Mouse (Mus musculus) cerebellum, postnatal 4 days (tissue): ENCODE measurements around the gene Phc2.
A peak's percentile ranks its signal among the peaks of the same experiment; 100 is the strongest.

Experiments used
- DNase-seq, 2 experiments: peaks; one replicate each; pipeline ENCODE4 v3.0.0; 2022; ENCODE audit warnings: low spot score in 2 of 2, mixed read lengths in 1 of 2

The Phc2 gene

DNA sequence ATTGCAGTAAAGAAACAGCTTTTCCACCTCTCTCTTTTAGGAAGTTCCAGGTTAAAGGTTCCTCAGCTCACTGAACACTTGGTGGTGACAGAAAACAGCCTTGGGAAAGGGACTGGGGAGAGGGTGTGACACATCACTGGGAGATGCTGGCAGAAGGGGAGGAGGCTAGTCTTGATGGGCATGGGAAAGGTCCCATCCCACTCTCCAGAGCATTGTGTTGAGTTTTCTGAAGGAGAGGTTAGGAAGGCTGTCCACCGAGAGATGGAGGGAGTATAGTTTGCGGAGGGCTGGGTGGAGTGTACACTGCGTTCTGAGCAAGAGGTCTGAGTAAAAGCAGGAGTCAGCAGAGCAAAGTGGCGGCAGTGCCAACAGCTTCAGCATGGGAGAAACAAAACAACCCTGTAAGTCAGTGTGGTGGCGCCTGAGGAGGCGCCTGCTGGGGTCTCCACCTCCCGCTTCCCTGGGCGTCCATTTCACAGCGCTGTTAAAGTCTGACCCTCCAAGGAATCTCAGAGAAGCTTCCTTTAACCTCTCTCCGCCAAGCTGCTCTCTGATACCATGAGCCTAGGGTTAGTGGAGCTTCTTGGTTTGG is 88.0 kb downstream of the Phc2 start:
- no peak for DNase-seq

DNA sequence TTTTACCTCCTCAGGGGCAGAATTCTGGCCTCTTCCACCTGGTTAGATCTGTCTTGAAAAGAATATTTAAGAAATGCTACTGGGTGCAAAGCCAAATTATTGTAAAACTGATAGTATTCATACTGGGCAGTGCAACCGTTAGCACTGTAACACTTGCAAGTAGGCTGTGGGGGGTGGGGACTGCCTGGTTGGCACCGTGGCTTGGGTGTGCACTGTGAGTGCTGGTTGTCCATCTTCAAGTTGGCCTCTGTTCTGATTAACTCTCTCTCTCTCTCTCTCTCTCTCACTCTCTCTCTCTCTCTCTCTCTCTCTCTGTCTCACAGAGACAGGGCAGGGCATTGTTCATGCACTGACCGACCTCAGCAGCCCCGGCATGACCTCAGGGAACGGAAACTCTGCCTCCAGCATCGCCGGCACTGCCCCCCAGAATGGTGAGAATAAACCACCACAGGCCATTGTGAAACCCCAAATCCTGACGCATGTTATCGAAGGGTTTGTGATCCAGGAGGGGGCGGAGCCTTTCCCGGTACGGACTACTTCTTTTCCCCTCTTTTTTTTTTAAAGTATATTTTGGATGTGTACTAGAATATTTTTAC is 88.6 kb downstream of the Phc2 start:
- DNase-seq = no peak

DNA sequence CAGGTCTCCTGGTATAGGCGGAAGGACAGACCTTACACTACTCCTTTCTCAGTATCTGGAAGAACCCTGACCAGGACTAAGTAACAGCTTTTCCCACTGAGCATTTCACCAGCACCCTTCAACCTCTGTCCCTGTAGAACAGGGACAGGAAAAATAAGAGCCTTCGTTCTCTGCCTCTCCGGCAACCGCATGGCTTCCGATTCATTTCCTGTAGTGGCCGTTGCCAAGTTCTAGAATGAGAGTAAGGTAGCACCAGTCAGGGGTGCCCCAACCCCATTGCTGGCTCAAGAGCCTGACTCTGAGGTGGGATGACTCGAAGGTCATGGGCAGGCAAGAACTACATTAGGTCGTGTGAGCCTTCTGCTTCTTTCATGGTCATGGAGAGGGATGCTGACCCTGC is 90.7 kb downstream of the Phc2 start:
- DNase-seq = no peak

DNA sequence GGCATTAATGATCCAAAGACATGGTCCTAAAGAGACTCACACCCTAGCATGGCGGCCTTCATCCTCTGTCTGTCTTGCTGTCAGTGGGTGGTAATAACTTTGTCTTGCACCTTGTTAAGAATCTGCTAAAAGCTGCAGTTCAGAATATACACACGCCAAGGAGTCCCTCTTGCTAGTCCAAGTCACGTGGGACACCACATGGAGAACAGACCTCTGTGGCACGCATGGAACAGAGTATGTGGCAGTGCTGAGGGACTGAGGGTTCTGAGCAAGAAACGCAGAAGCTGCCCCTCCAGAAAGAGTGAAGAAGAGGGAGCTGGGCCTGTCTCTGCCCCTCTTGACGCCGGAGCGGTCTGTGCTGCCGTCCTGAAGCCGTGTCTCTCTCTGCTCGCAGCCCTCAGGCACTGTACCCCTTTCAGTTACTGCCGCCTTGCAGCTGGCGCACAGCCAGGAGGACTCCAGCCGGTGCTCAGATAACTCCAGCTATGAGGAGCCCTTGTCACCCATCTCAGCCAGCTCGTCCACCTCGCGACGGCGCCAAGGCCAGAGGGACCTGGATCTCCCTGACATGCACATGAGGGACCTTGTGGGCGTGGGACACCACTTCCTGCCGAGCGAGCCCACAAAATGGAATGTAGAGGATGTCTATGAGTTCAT is 93.2 kb downstream of the Phc2 start:
- no peak for DNase-seq

GRCm38 (mm10) chr4:128748309-128748708 is 93.8 kb downstream of the Phc2 start:
- no peak for DNase-seq

DNA sequence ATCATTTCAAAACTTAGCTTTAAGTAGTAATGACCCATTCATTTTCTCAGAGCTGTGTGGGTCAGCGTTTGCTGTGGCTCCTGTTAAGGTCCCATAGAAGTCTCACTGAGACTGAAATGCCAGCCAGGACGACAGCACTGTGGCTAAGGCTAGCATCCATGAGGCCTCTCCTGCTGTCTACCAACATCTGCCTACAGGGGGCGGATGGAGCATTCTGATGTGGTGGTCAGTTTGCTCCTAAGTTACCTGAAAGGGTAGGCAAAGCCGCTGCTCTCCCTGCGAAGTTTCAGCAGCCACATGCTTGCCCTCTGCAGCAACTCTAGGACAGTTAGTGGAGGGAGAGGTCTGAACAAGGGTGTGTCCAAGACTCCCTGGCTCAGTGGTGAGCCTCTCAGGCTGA is 96.5 kb downstream of the Phc2 start:
- no peak for DNase-seq

DNA sequence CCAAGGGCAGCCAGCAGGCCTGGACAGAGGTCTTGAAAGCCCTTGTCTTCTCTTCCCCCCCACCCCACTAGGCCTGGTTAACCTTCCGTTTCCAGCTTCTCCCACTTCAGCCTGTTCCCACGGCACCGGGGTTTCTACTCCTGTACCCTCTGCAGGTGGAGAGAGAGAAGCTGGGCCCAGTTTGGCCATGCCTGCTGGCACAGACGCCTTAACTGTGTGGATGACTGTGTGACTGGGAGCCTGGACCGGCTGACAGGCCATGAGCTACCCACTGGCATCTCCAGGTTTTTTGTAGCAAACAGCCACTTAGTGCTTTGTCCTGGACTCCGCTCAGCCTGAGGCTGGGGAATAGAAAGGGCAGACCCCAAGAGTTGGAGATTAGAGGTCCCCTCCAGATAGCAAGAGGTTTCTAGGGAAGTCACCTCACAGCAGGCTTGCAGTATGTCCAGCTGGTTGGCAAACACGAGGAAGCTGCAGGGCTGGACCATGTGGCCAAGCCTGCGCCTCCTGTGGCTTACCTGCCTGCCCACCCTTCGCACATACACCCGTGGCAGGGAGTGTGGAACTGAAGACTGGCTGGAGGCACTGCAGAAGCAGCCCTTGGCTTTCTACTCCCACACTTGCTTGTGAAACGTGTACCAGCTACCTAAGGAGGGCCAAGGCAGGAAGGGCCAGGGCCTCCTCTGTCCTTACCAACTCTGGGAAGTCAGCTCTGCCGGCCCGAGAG is 97.7 kb downstream of the Phc2 start:
- DNase-seq = no peak

DNA sequence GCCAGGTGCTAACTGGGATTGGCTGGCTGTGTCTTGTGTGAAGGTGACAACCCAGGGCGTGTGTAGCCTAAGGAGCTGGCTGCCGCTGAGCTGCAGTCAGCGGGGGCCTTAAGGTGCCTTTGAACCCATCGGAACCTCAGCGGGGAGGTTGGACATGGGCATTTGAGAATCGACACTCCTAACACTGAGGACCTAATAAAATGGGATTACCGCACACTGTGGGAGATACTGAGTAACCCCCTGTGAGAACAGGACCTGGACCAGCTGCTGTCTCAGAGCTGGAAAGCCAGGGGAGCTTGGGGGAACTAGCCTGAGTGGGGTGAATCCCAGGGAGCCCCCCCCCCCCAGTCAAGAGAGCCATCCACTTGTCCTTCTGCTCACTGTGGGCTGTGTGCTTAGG is 99.1 kb downstream of the Phc2 start:
- DNase-seq = no peak

GRCm38 (mm10) chr4:128755064-128755463 is 100.6 kb downstream of the Phc2 start, which contains the start of gene A3galt2:
Gene A3galt2 (plus strand): TSS chr4:128755364.
- no peak for DNase-seq

DNA sequence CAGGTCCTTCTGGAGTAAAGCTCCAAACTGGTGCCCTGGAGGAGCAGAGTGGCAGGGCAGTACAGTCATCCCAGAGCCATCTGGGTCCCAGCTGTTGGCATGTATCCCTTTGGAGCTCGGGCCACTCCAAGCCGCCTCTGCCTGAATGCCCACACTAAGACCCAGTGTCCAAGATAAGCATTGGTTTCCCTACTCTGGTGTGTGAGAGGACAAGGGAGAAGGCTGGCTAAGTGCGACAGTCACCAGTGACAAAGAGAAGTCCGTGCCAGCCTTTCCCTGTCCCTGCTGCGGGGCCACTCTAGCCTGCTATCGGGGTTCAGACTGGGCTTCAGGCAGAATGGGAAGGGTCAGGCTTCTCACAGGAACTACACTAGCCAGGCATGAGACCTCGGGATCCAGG is 101.4 kb downstream of the Phc2 start:
- no peak for DNase-seq

DNA sequence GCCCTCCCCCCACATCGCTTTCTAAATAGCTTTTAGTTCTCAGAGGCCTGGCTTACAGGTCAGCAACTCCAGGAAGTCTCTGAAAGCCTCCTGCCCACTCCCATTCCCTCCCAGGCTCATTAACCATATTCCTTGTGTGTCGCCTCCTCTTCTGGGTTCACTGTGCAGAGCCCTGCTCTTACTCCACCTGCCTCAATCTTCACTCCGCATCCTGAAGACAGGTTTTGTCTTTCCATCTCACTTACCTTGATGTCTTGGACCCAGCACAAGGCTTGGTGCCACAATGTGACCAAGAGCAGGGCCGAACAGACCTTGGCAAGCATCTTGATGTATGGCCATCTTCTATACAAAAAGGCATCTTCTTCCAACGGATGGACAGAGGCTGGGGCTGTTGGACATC is 104.7 kb downstream of the Phc2 start:
- no peak for DNase-seq

DNA sequence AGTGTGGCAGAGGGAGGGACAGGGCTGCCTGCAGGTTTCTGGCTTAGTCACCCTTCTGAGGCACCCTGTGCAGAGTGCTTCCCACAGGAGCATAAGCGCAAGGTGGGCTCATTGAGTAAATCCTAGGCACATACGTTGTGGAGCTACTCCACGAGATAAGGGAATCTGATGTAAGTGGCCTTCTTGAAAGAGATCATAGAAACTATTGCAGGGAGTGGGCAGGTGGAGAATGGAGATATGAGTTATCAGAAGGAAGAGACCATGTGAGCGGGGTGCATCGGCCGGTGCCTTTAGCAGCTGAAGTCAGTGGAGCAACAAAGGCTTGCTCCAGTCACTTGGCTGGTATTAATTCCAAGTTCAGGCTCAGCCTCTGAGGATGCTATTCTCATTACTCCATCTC is 105.5 kb downstream of the Phc2 start:
- DNase-seq = no peak

DNA sequence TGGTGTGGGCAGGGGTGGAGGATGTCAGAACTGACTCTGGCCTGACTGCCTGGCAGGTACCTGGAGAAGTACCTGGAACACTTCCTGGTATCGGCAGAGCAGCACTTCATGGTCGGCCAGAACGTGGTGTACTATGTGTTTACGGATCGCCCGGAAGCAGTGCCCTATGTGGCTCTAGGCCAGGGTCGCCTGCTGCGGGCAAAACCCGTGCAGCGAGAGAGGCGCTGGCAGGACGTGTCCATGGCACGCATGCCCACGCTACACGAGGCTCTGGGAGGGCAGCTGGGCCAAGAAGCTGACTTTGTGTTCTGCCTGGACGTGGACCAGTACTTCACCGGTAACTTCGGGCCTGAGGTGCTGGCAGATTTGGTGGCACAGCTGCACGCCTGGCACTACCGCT is 112.4 kb downstream of the Phc2 start:
- DNase-seq = no peak

- no peak for DNase-seq
Observed at GRCm38 (mm10) chr4:128768120-128768519, 113.6 kb downstream of the Phc2 start.

GRCm38 (mm10) chr4:128769569-128770355 is 115.3 kb downstream of the Phc2 start:
- DNase-seq = no peak

DNA sequence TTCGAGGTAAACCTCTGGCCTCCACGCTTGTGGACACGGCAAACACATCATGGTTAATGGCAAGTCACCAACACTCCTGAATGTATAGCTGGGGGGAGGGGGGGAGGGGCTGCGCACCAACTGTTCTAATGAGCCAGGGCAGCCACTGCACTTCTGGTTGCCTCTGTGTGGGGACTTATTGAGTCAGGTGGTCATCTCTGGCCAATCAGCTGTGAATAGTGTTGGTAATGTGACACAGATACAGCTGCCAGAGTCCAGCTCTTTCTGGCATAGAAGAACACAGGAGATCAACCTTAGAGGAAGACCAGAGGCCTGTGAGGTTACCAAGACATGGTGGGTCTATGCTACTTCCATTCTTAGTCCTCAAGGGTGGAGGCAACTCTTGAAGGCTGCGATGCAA is 116.2 kb downstream of the Phc2 start:
- no peak for DNase-seq

GRCm38 (mm10) chr4:128773820-128774219 is 119.3 kb downstream of the Phc2 start:
- DNase-seq = no peak

GRCm38 (mm10) chr4:128774467-128774866 is 120.0 kb downstream of the Phc2 start:
- peak in 1 of 2 experiments; percentile 69 for DNase-seq

DNA sequence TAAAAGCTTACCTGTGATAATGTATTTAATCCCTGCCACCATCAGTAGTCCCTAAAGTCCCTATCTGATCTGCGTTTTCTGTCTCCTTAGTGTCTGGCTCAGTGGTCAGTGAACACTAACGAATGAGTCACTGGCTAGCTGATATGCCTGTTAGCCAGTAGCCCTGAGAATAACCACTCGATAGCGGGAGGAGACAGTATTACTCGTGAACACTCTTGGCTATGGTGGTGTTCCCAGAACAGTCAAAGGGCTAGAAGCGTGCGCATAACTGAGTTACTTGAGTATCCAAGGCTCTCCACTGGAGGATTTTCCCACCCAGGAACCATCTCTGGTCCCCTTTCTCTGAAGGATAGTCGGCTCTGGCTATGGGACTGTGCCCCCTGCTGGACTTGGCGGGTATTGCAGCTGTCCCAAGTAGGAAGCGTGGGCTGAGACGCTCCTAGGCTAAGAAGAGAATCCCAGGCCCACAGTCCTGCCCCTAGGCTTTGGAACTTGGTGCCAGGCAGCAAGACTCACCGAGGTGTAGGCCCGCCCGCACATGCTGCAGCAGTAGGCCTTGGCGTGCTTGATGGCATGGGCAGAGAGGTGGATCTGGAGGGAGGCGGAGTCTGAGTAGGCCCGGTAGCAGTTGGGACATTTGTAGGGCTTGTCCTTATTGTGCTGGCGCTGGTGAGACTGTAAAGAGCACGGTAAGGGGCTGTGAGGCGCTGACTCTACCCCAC is 122.2 kb downstream of the Phc2 start:
- peak; percentile 65 to 88 for DNase-seq

DNA sequence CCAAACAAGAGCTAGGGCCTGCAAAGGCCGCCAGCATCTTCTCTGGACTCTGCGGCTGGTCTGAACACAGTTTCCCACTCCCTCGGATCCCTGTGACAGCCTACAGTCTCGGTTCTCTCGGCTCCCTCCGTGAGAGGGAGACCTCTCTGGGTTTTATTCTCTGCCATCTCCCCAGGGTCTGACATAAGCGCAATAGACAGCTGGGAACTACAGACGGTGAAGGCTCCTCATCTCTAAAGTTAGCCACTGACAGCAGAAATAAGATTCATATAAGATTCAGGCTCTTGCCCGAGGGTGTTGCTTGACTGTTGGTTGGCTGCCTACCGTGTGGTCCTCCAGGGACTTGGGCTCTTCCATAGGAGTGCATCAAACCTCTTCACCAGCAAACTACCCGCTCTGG is 123.1 kb downstream of the Phc2 start:
- no peak for DNase-seq

DNA sequence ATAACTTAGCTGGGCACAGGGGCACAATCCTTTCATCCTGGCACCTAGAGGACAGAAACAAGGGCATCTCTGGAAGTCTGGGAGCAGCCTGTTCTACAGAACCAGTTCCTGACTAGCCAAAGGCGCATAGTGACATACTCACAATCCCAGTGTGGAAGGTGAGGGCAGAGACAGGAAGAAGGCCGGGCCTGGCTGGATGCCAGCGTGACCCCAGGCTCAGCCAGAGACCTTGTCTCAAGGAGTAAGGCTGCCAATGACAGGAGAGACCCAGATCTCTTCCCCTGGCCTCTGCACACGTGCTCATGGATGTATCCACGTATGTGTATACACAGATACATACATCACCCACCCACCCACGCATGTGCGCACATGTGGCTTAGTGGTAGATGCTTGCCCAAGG is 127.5 kb downstream of the Phc2 start:
- no peak for DNase-seq
